20 mouse cellular contexts compared by ENCODE assay signal in genomic region chr11:82904952-82905351, GRCm38 (mm10). TPM values are rescaled to one million over a fixed set of nuclear protein-coding genes. Genes with fewer than 3 reads are reported as not detected.
"Had no signal": no experiment of that assay in that cellular context is flagged by ENCODE, and none has a peak within 500 bp of the region (broad histone marks: within the 10 kb centered on the region; RNA-seq: fewer than 3 reads in every experiment).

No protein-coding gene starts in this region.

- H3K4me2 ChIP-seq: limb, embryonic 13.5 days; liver, embryonic 15.5 days; lung, embryonic 14.5 days; midbrain, embryonic 12.5 days; neural tube, embryonic 15.5 days had no signal

- H3K9me3 ChIP-seq: limb, embryonic 13.5 days; liver, embryonic 15.5 days; megakaryocyte, embryonic 14.5 days; midbrain, embryonic 12.5 days; neural tube, embryonic 15.5 days had no signal

- H3K4me3 ChIP-seq: layer of hippocampus, adult 2 months; limb, embryonic 13.5 days; liver, embryonic 15.5 days; megakaryocyte, embryonic 14.5 days; midbrain, embryonic 12.5 days; neural tube, embryonic 15.5 days had no signal

- H3K27me3 ChIP-seq: limb, embryonic 13.5 days had no signal

- H3K27ac ChIP-seq: layer of hippocampus, adult 2 months; limb, embryonic 13.5 days; liver, embryonic 15.5 days; midbrain, embryonic 12.5 days; neural tube, embryonic 15.5 days had no signal

- ATAC-seq: inflammation-experienced regulatory T-cells, adult 6 months; intestine, postnatal 0 days had no signal

- DNase-seq: kidney, adult 8-10 months; kidney, postnatal 36 days; left cerebral cortex, postnatal 4 days; lung, embryonic 14.5 days; lung, postnatal 10 days; lung, postnatal 4 days; right cerebral cortex, adult 18-20 months; spleen, adult 18-20 months; thymus, adult 18-20 months; thymus, postnatal 25 days had no signal

- H3K9ac ChIP-seq: limb, embryonic 13.5 days; liver, embryonic 15.5 days; lung, embryonic 14.5 days; midbrain, embryonic 12.5 days; neural tube, embryonic 15.5 days had no signal

RNA-seq across cellular contexts. Expression of gene Fndc8, which starts 13.0 kb away (rescaled TPM):
- total RNA-seq: layer of hippocampus, adult 2 months; layer of hippocampus, postnatal 10 days; left cerebral cortex, postnatal 4 days; midbrain, postnatal 0 days had no signal
- polyA plus RNA-seq: inflammation-experienced regulatory T-cells, adult 6 months; lung, embryonic 14.5 days had no signal
